Mouse (Mus musculus): ENCODE results near the gene Srek1.

Gene Srek1

GRCm38 (mm10) chr13:103711406-103712025 lies 62.9 kb downstream of the Srek1 start:
- DNase-seq: peak; percentile 68

DNA sequence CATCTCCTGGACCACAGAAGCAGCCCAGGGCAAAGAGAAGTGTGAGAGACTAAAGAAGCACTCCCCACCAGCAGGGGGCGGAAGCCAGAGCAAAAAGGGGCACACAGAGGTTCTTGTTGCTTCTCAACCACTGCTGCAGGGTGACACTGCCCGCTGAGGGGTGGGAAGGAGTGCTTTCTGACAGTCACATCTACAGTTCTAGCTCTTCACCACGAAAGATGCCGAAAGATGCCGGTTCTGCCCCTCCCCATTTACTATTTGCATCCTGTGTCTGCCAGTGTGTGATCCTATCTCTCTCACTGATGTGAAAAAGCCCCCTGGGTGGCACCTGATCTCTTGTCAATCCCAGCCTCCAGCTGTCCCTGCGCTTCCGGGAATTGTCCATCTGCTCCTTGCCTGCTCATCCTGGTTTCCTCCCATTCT lies 64.0 kb downstream of the Srek1 start:
- DNase-seq: peak; percentile 58

DNA sequence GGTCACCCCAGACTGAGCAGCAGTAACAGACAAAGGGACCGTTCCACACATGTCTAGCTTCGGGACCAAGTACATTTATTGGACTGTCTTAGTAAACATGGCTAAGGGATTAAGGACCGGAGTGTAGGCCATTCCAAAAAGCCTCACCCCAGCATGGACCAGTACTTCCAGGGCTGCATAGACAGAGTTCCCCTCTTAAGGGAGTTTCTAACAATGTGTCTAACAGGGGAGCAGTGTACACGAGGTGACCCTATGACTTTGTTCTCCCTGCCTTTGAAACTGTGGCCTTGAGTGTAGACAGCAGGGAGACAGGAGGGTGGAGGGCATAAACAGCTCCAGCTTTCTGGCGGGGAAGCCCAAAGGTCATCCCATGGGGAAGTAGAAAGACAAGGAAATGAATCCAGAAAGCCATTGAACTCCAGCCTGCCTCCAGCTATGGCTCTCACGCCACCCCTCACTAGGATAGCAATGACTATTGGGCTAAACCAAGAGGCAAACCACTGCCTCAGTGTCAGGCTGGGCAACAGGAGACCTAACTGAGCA lies 68.9 kb downstream of the Srek1 start:
- DNase-seq: no peak

DNA sequence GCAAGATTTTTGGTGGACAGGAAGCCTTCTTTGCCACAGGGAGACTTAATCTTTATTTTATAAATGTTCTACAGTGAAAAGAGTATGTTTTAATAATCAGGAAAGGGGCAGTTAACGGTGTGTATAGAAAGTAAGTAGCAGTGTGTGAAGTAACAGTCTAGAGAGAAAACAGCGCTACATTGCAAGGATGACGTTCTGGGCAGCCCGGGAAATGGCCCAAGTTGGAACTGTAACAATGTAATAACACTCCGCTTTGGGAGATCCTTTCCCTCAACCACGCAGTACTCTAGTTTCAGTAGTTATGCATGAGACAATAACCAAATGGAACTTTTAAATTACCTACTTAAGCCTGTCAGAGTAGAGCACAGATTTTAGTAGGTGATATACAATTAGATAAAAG lies 70.6 kb downstream of the Srek1 start:
- DNase-seq: peak; percentile 16

GRCm38 (mm10) chr13:103703386-103703785 lies 71.0 kb downstream of the Srek1 start:
- peak; percentile 93 for DNase-seq

DNA sequence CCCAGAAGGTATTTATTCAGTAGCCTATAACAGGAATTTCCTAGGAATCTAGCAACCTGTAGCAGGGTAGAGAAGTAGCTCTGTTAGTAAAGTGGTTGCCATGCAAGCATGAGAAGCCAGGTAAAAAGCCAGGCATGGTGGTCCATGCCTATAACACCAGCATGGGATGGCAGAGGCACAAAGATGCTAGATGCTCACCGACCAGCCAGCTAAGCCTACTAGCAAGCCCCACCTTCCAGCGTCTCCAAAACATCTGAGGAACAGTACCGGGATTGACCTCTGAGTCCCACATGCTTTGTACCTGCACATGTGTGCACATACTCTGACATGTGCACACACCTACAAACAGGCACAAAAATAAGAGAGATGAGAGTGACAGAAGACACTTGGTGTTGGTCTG lies 72.1 kb downstream of the Srek1 start:
- no peak for DNase-seq

DNA sequence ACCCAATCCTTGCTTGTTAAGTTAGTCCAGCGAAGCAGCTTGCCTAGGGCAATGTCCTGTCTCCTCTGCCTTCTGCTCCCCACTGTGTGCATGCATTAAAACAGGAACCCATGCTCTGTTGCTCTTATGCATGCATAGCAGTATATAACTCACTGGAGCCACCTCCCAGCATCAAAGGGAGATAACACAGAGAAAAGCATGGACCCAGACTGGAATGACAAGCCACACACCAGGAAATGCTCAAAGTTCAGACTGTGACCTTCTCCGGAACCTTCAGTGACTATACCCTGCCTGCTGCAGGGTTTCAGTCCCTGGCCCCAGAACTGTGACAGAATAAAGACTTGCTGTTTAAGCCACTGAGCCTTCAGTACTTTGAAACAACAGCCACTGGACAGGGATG lies 73.7 kb downstream of the Srek1 start:
- DNase-seq: no peak

- DNase-seq: no peak
Measured at GRCm38 (mm10) chr13:103697993-103698392, 76.4 kb downstream of the Srek1 start.

DNA sequence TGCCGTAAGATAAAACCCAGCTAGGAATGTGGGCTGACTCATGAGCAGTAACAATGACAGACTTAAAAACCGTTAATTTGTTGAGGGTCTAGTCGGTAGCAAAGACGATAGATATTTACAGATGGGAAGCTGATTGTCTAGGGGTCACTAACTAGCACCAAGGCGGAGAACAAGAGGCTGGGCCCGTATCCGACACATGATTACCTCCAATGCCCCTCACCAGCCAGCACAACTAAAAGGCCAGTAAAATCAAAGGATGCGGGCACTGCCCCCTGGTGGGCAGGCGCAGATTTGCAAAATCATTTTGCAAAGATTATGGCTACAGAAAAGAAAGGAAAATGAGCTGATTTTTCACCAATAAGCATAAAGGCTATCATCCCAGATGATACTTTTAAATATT lies 78.2 kb downstream of the Srek1 start:
- peak; percentile 55 for DNase-seq

- no peak for DNase-seq
Measured at GRCm38 (mm10) chr13:103695456-103695855, 79.0 kb downstream of the Srek1 start.

All from kidney, postnatal 10 days (tissue).